Mouse (Mus musculus) effector memory CD4-positive, alpha-beta T cell, adult 7 months (primary cell): ENCODE measurements around the gene Dagla. TPM values are rescaled to one million over a fixed set of nuclear protein-coding genes. Genes with fewer than 3 reads are reported as not detected.

Source experiments
- polyA plus RNA-seq: library from polyadenylated mRNA; unstranded; fragments of 100-300 nt; shearing (Covaris generic); gene quantifications from one replicate; pipeline ENCODE4 v1.2.1, GENCODE M21; 2017

Gene Dagla
- not detected for polyA plus RNA-seq

GRCm38 (mm10) chr19:10304810-10305544 is at the start of gene Dagla:
Gene Dagla, minus strand, starts transcription at chr19:10304877.

GRCm38 (mm10) chr19:10240654-10241305 is 63.9 kb downstream of the Dagla start, which contains the start of gene Myrf:
Gene Myrf, minus strand, starts transcription at chr19:10240748.

GRCm38 (mm10) chr19:10203848-10204615 is 100.6 kb downstream of the Dagla start, which contains the start of the genes Tmem258 and Fen1:
Gene Tmem258, plus strand, starts transcription at chr19:10204014.
Gene Fen1, minus strand, starts transcription at chr19:10204169.

Other genes with a start within 250 kb of the Dagla start
- 0.34 TPM for gene Fads2, start 203.1 kb downstream of the Dagla start, polyA plus RNA-seq
- 7.1 TPM for gene Fads1, start 122.0 kb downstream of the Dagla start, polyA plus RNA-seq
- gene Tmem258, start 100.9 kb downstream of the Dagla start, polyA plus RNA-seq: 204 TPM
- gene Fen1, start 100.7 kb downstream of the Dagla start, polyA plus RNA-seq: 20.3 TPM
- gene Myrf, start 64.1 kb downstream of the Dagla start, polyA plus RNA-seq: 0.15 TPM
- 0.83 TPM for gene Syt7, start 84.2 kb upstream of the Dagla start, polyA plus RNA-seq
- gene Lrrc10b, start 152.6 kb upstream of the Dagla start, polyA plus RNA-seq: not detected
- gene Ppp1r32, start 178.1 kb upstream of the Dagla start, polyA plus RNA-seq: 0.38 TPM
- 27.8 TPM for gene Cpsf7, start 220.4 kb upstream of the Dagla start, polyA plus RNA-seq
- 57.3 TPM for gene Sdhaf2, start 221.3 kb upstream of the Dagla start, polyA plus RNA-seq